Mouse (Mus musculus): Measurements from ENCODE around the gene Fhl2.

GRCm38 (mm10) chr1:43239796-43240313, 43.1 kb upstream of the Fhl2 start:
- TF ChIP-seq POLR2A (IDR thresholded peaks at IDR 0.05; ENCODE audit: control insufficient read depth, extremely low read depth, insufficient read depth, low read length, poor library complexity) (no peak), CTCF (IDR thresholded peaks at IDR 0.05; ENCODE audit: borderline replicate concordance, control insufficient read depth, extremely low read depth, insufficient read depth, low read length, poor library complexity) (no peak)

Data from thymus, adult 2 months (tissue).